Comparison of ENCODE assay signal across 8 mouse cellular contexts in the genomic region with DNA sequence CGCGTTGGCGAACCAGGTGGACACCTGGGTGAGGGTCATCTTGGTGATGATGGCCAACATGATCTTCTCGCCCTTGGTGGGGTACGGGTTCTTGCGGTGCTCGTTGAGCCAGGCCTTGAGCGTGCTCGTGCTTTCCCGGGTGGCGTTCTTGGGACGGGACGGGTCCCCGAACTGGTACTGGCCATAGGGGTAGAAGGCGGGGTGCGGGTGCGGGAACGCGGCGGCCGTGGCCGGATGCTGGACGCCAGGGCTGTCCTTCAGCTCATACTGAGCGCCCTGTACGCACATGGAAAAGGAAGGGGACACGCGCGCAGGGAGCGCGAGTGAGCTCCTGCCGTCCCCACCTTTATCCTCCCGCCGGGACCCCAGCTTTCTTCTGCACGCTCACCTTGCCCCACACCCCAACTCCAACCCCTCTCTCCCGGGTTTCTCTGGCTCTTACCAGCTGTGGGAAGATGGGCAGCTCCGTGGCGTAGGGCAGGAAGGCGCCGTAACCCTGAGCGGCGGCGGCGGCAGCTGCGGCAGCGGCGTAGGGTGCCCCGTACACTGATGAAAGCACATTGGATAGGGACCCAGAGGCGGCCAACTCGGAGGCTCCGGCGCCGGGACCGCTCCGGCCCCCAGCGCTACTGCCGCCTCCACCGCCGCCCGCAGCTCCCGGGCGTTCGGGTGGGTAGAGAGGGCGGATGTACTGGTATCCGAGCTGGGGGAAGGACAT. TPM values are rescaled to one million over a fixed set of nuclear protein-coding genes. Genes with fewer than 3 reads are reported as not detected.
DNase-seq lines count a peak whose midpoint lies in the region; ATAC-seq lines count a peak whose summit lies in the region.

No protein-coding gene starts in this region.

- under 1% methylated on average over 62 of the region's 64 CpGs for WGBS in embryonic facial prominence, embryonic 12.5 days
- under 1% methylated on average over 64 of the region's 64 CpGs for WGBS in hindbrain, embryonic 13.5 days
- WGBS in liver, embryonic 16.5 days (ENCODE audit: insufficient replicate concordance) = 2% methylated on average over 59 of the region's 64 CpGs
- WGBS in stomach, embryonic 15.5 days = under 1% methylated on average over 64 of the region's 64 CpGs

- ATAC-seq in embryonic facial prominence, embryonic 12.5 days (ENCODE audit: insufficient number of reproducible peaks, insufficient read depth, low FRiP score, low TSS enrichment) = 0 out of 2 replicates have a peak, but pooled peaks have one; percentile 16
- peak; percentile 5; the same call in 1 of the 2 replicates for ATAC-seq in hindbrain, embryonic 13.5 days (ENCODE audit: low FRiP score)
- ATAC-seq in liver, embryonic 16.5 days (ENCODE audit: low read depth) = no peak
- ATAC-seq in stomach, embryonic 15.5 days (ENCODE audit: insufficient read depth, low FRiP score, low read depth) = no peak

- peak overlapping the region; percentile 70 for H3K4me3 ChIP-seq in embryonic facial prominence, embryonic 12.5 days
- peak overlapping the region; percentile 59 for H3K4me3 ChIP-seq in hindbrain, embryonic 13.5 days
- peak overlapping the region; percentile 49 for H3K4me3 ChIP-seq in liver, embryonic 16.5 days (ENCODE audit: low read depth, low read length)
- peak overlapping the region; percentile 55 for H3K4me3 ChIP-seq in stomach, embryonic 15.5 days (replicated peaks)

- H3K27me3 ChIP-seq in embryonic facial prominence, embryonic 12.5 days = peaks cover 66% of the 10 kb centered on the region
- H3K27me3 ChIP-seq in hindbrain, embryonic 13.5 days = peaks cover 78% of the 10 kb centered on the region
- peaks cover 100% of the 10 kb centered on the region for H3K27me3 ChIP-seq in liver, embryonic 16.5 days (ENCODE audit: control insufficient read depth, insufficient read depth, low read depth, low read length)
- H3K27me3 ChIP-seq in stomach, embryonic 15.5 days (replicated peaks) = peaks cover 96% of the 10 kb centered on the region

- H3K36me3 ChIP-seq in embryonic facial prominence, embryonic 12.5 days = no peaks in the 10 kb centered on the region
- no peaks in the 10 kb centered on the region for H3K36me3 ChIP-seq in hindbrain, embryonic 13.5 days
- H3K36me3 ChIP-seq in liver, embryonic 16.5 days (ENCODE audit: control insufficient read depth, insufficient read depth) = no peaks in the 10 kb centered on the region
- no peaks in the 10 kb centered on the region for H3K36me3 ChIP-seq in stomach, embryonic 15.5 days

- H3K4me1 ChIP-seq in embryonic facial prominence, embryonic 12.5 days = peaks cover 48% of the 10 kb centered on the region
- H3K4me1 ChIP-seq in hindbrain, embryonic 13.5 days (replicated peaks) = peaks cover 80% of the 10 kb centered on the region
- no peaks in the 10 kb centered on the region; the same call in 1 of the 2 replicates for H3K4me1 ChIP-seq in liver, embryonic 16.5 days (ENCODE audit: control insufficient read depth, low read depth, low read length)
- peaks cover 47% of the 10 kb centered on the region for H3K4me1 ChIP-seq in stomach, embryonic 15.5 days

- peak overlapping the region; percentile 86 for H3K9ac ChIP-seq in embryonic facial prominence, embryonic 12.5 days
- peak overlapping the region; percentile 95 for H3K9ac ChIP-seq in hindbrain, embryonic 13.5 days
- no peak overlapping the region for H3K9ac ChIP-seq in liver, embryonic 16.5 days (ENCODE audit: low read depth, low read length)
- peak overlapping the region; percentile 39; the same call in 1 of the 2 replicates for H3K9ac ChIP-seq in stomach, embryonic 15.5 days

- DNase-seq in thymus, postnatal 4 days = peak; percentile 20
- DNase-seq in thymus, adult 18-20 months = no peak
- no peak for DNase-seq in MN1 (ENCODE audit: low spot score)
- DNase-seq in left cerebral cortex, adult 11 months (ENCODE audit: low spot score) = no peak

- peak overlapping the region; percentile 83 for H3K4me2 ChIP-seq in embryonic facial prominence, embryonic 12.5 days (replicated peaks)
- peak overlapping the region; percentile 66 for H3K4me2 ChIP-seq in hindbrain, embryonic 13.5 days
- peak overlapping the region; percentile 66 for H3K4me2 ChIP-seq in liver, embryonic 16.5 days (ENCODE audit: low read depth, low read length)
- peak overlapping the region; percentile 86 for H3K4me2 ChIP-seq in stomach, embryonic 15.5 days

- no peaks in the 10 kb centered on the region for H3K9me3 ChIP-seq in embryonic facial prominence, embryonic 12.5 days
- H3K9me3 ChIP-seq in hindbrain, embryonic 13.5 days = no peaks in the 10 kb centered on the region
- no peaks in the 10 kb centered on the region for H3K9me3 ChIP-seq in liver, embryonic 16.5 days (replicated peaks; ENCODE audit: control insufficient read depth, low read length)
- no peaks in the 10 kb centered on the region for H3K9me3 ChIP-seq in stomach, embryonic 15.5 days

- H3K27ac ChIP-seq in embryonic facial prominence, embryonic 12.5 days = peak overlapping the region; percentile 97
- H3K27ac ChIP-seq in hindbrain, embryonic 13.5 days = peak overlapping the region; percentile 96
- H3K27ac ChIP-seq in liver, embryonic 16.5 days (ENCODE audit: low read length) = no peak overlapping the region
- H3K27ac ChIP-seq in stomach, embryonic 15.5 days = peak overlapping the region; percentile 71

RNA-seq across cellular contexts. Expression of gene Irx3, which starts 1.2 kb away (rescaled TPM):
- 35.0 and 46.7 TPM in 2 replicates for polyA plus RNA-seq in embryonic facial prominence, embryonic 12.5 days (2016; fragmentation: Nextera tagmentation; extraction: Ambion mirVana)
- 20.4 and 23.6 TPM in 2 replicates for polyA plus RNA-seq in hindbrain, embryonic 13.5 days (2015; fragmentation: Nextera tagmentation; extraction: Ambion mirVana)
- not detected in 2 replicates for polyA plus RNA-seq in liver, embryonic 16.5 days (2015; fragmentation: Nextera tagmentation; extraction: Ambion mirVana)
- 2.8 and 4.0 TPM in 2 replicates for polyA plus RNA-seq in stomach, embryonic 15.5 days (2015; fragmentation: Nextera tagmentation; extraction: Ambion mirVana)

Comparison
In these comparisons a context has a peak if more than half of its experiments do, and no peak if none do; other contexts are left out.
1. ATAC-seq: peak in embryonic facial prominence, embryonic 12.5 days (single experiment) and hindbrain, embryonic 13.5 days (single experiment); none in liver, embryonic 16.5 days (single experiment) and stomach, embryonic 15.5 days (single experiment).
2. Peak in every context shown above with its lines, with median percentiles within 50 percentile points of each other: H3K4me2 ChIP-seq and H3K4me3 ChIP-seq.